Mouse (Mus musculus): ENCODE results near the gene Il17a.

GRCm38 (mm10) chr1:20766526-20766925, 35.8 kb downstream of the Il17a start:
- TF ChIP-seq CTCF (conservative IDR thresholded peaks at IDR 0.05; ENCODE audit: insufficient read depth, insufficient read length, low read depth, low read length) (no peak), POLR2A (IDR thresholded peaks at IDR 0.05; ENCODE audit: low read depth, low read length) (no peak)
